Mouse (Mus musculus): ENCODE data around the gene Cavin1. TPM values are rescaled to one million over a fixed set of nuclear protein-coding genes. Genes with fewer than 3 reads are reported as not detected.

The Cavin1 gene
- total and polyA plus RNA-seq, 3 experiments: 3.4 to 9.0 TPM; not detected in 1

DNA sequence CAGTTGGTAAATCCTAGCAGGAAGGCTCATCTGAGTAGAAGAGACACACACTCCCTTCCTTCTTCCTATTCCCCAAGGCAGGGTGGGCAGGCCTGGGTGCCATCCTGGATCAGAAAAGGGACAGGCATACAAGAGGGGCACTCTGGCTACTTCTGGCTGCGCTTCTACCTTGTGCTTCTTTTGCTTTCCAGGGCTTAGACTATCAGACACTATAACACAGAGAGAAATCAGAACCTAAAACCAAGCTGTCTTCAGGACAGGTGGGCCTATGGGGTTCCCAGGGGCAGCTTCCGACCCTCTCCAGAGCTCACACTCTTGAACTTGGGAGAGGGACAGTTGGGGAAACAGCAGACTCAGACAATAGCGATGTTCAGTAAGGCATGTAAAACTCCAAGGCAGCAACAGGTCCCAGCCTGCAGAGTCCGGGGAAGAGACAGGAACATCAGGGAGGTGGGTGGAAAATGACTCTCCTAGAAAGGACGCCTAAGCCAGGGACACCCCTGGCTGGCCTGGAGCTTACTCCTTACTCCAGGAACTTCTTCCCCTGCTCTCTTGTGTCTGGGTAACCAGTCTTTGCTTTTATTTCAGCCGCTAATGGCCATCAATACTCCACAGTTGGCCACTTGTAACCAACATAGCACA, 5.7 kb downstream of the Cavin1 start:
- Histone ChIP-seq H3K27me3 (ENCODE audit: control insufficient read depth in 1 of 2, insufficient read depth in 2 of 2, low read length in 2 of 2) (no peaks in the 10 kb centered on the region), H3K9ac (ENCODE audit: control insufficient read depth, low read depth, low read length, poor library complexity, severe bottlenecking) (no peak overlapping the region), H3K9me3 (replicated peaks; ENCODE audit: insufficient read depth, low read length) (no peaks in the 10 kb centered on the region), H3K27ac (ENCODE audit: control insufficient read depth, low read depth, low read length) (no peak overlapping the region), H3K79me2 (ENCODE audit: control insufficient read depth, insufficient read depth, low read length, poor library complexity) (no peaks in the 10 kb centered on the region), H3K36me3 (ENCODE audit: control insufficient read depth in 1 of 2, insufficient read depth in 2 of 2, low read length in 2 of 2) (peaks cover 0 to 8% of the 10 kb centered on the region in 2 experiments; a peak in 2 of 4 replicates), H3K4me1 (ENCODE audit: control insufficient read depth in 1 of 2, insufficient read depth in 2 of 2, low read length in 2 of 2) (peaks cover 9 to 19% of the 10 kb centered on the region in 2 experiments), H3K4me3 (ENCODE audit: control insufficient read depth in 1 of 2, insufficient read depth in 1 of 2, low read depth in 2 of 2, low read length in 2 of 2) (no peak overlapping the region)
- TF ChIP-seq ETS1 (IDR thresholded peaks at IDR 0.05; ENCODE audit: low read depth, low read length) (no peak), ZC3H11A (IDR thresholded peaks at IDR 0.05; ENCODE audit: low read depth, low read length) (no peak), CTCF (IDR thresholded peaks at IDR 0.05 in 2 of 3, conservative IDR thresholded peaks at IDR 0.05 in 1 of 3; ENCODE audit: control insufficient read depth in 1 of 3, insufficient read depth in 1 of 3, low read depth in 2 of 3, low read length in 3 of 3, poor library complexity in 1 of 3, severe bottlenecking in 1 of 3) (no peak), ZMIZ1 (IDR thresholded peaks at IDR 0.05; ENCODE audit: low read depth, low read length) (no peak), MAZ (IDR thresholded peaks at IDR 0.05; ENCODE audit: low read depth, low read length) (no peak), MAX (IDR thresholded peaks at IDR 0.05; ENCODE audit: low read length) (no peak), UBTF (IDR thresholded peaks at IDR 0.05; ENCODE audit: borderline replicate concordance, insufficient read depth, low read depth, low read length) (no peak), ZKSCAN1 (IDR thresholded peaks at IDR 0.05; ENCODE audit: low read depth, low read length) (no peak), KAT2A (conservative IDR thresholded peaks at IDR 0.05; ENCODE audit: low read depth, low read length) (no peak), USF2 (IDR thresholded peaks at IDR 0.05; ENCODE audit: borderline replicate concordance in 1 of 2, insufficient read depth in 1 of 2, low read depth in 1 of 2, low read length in 2 of 2) (no peak), MAFK (IDR thresholded peaks at IDR 0.05; ENCODE audit: borderline replicate concordance, low read depth, low read length) (no peak), MXI1 (IDR thresholded peaks at IDR 0.05; ENCODE audit: low read depth, low read length) (no peak), SMC3 (IDR thresholded peaks at IDR 0.05; ENCODE audit: low read depth, low read length) (no peak), RAD21 (IDR thresholded peaks at IDR 0.05; ENCODE audit: low read depth, low read length) (no peak), RCOR1 (IDR thresholded peaks at IDR 0.05; ENCODE audit: low read depth, low read length) (no peak), BHLHE40 (IDR thresholded peaks at IDR 0.05; ENCODE audit: borderline replicate concordance, low read depth, low read length) (no peak), MYC (IDR thresholded peaks at IDR 0.05; ENCODE audit: low read depth, low read length) (no peak)
- DNase-seq (ENCODE audit: low read depth, low spot score): no peak

- Histone ChIP-seq H3K4me3 (ENCODE audit: control insufficient read depth in 1 of 2, insufficient read depth in 1 of 2, low read depth in 2 of 2, low read length in 2 of 2) (no peak overlapping the region), H3K79me2 (ENCODE audit: control insufficient read depth, insufficient read depth, low read length, poor library complexity) (no peaks in the 10 kb centered on the region), H3K9ac (ENCODE audit: control insufficient read depth, low read depth, low read length, poor library complexity, severe bottlenecking) (no peak overlapping the region), H3K9me3 (replicated peaks; ENCODE audit: insufficient read depth, low read length) (no peaks in the 10 kb centered on the region), H3K36me3 (ENCODE audit: control insufficient read depth in 1 of 2, insufficient read depth in 2 of 2, low read length in 2 of 2) (peaks cover 0 to 11% of the 10 kb centered on the region in 2 experiments; a peak in 2 of 4 replicates), H3K4me1 (ENCODE audit: control insufficient read depth in 1 of 2, insufficient read depth in 2 of 2, low read length in 2 of 2) (peaks cover 11 to 24% of the 10 kb centered on the region in 2 experiments), H3K27me3 (ENCODE audit: control insufficient read depth in 1 of 2, insufficient read depth in 2 of 2, low read length in 2 of 2) (no peaks in the 10 kb centered on the region), H3K27ac (ENCODE audit: control insufficient read depth, low read depth, low read length) (no peak overlapping the region)
- no peak for DNase-seq (ENCODE audit: low read depth, low spot score)
- TF ChIP-seq POLR2AphosphoS5 (IDR thresholded peaks at IDR 0.05; ENCODE audit: borderline replicate concordance, low read depth, low read length): no peak
- no peak for TF ChIP-seq RAD21 (IDR thresholded peaks at IDR 0.05; ENCODE audit: low read depth, low read length)
- no peak for TF ChIP-seq ETS1 (IDR thresholded peaks at IDR 0.05; ENCODE audit: low read depth, low read length)
- TF ChIP-seq GATA1 (IDR thresholded peaks at IDR 0.05; ENCODE audit: low read depth, low read length): no peak
- TF ChIP-seq USF2 (IDR thresholded peaks at IDR 0.05; ENCODE audit: borderline replicate concordance in 1 of 2, insufficient read depth in 1 of 2, low read depth in 1 of 2, low read length in 2 of 2): no peak
- TF ChIP-seq E2F4 (IDR thresholded peaks at IDR 0.05; ENCODE audit: borderline replicate concordance, low read depth, low read length): no peak
- TF ChIP-seq SIN3A (IDR thresholded peaks at IDR 0.05; ENCODE audit: low read length): no peak
- no peak for TF ChIP-seq HCFC1 (IDR thresholded peaks at IDR 0.05; ENCODE audit: low read depth, low read length)
- TF ChIP-seq MAFK (IDR thresholded peaks at IDR 0.05; ENCODE audit: borderline replicate concordance, low read depth, low read length): no peak
Measured at GRCm38 (mm10) chr11:100964180-100964579, 6.5 kb downstream of the Cavin1 start.
